Mouse (Mus musculus) adrenal gland, postnatal 14 days (tissue): ENCODE measurements around the gene Naa16. TPM values are rescaled to one million over a fixed set of nuclear protein-coding genes. Genes with fewer than 3 reads are reported as not detected.

Experiments
- total RNA-seq: library from RNA; stranded (reverse); gene quantifications from 2 replicates; pipeline ENCODE4 v1.2.3, GENCODE M21; 2021

Naa16 gene
- total RNA-seq, 1 experiment from 2014 or later, result 22.5 TPM

Other genes with a start within 250 kb of the Naa16 start
- not detected in 2 replicates for gene Zfp957, start 143.4 kb downstream of the Naa16 start, total RNA-seq
- 172 and 203 TPM in 2 replicates for gene Rgcc, start 89.1 kb downstream of the Naa16 start, total RNA-seq
- 6.7 and 7.3 TPM in 2 replicates for gene Mtrf1, start 7.0 kb upstream of the Naa16 start, total RNA-seq
- gene Kbtbd7, start 35.7 kb upstream of the Naa16 start, total RNA-seq, result 8.7 and 10.0 TPM in 2 replicates
- gene Kbtbd6, start 61.1 kb upstream of the Naa16 start, total RNA-seq, result 0.70 and 0.75 TPM in 2 replicates
- gene Elf1, start 90.4 kb upstream of the Naa16 start, total RNA-seq, result 23.6 and 33.8 TPM in 2 replicates
- gene Wbp4, start 90.7 kb upstream of the Naa16 start, total RNA-seq, result 34.3 and 38.9 TPM in 2 replicates
- 142 and 161 TPM in 2 replicates for gene Sugt1, start 196.9 kb upstream of the Naa16 start, total RNA-seq